Mouse (Mus musculus): ENCODE measurements around the gene Ppp1r1b. TPM values are rescaled to one million over a fixed set of nuclear protein-coding genes. Genes with fewer than 3 reads are reported as not detected.

The Ppp1r1b gene
- polyA plus RNA-seq, 1 experiment from 2014 or later, result 69.7 TPM

DNA sequence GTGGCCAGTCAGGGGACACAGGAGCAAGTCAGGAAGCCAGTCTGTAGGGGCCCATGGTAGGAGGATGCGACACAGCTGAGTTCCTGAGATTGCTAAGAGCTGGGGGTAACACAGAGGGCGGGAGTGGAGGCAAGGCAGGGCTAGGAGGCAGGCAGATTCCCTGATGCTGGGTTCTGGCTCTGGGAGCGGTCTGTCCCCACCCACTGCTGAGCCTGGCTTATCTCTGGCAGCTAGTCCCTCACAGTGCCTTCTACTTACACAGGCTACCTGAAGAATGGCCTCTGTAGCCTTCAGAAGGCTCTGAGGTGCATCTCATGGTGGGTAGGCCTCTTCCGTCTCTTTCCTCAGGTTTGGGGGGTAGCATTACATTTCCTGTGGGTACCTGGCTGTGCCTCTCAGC is 44.4 kb downstream of the Ppp1r1b start:
- H3K27me3 ChIP-seq (replicated peaks; ENCODE audit: control insufficient read depth, insufficient read depth, low read length), result peaks cover 3% of the 10 kb centered on the region
- no peaks in the 10 kb centered on the region for H3K36me3 ChIP-seq (ENCODE audit: control insufficient read depth, insufficient read depth)
- no peak overlapping the region for H3K27ac ChIP-seq (ENCODE audit: low read length)
- H3K4me2 ChIP-seq (ENCODE audit: low read length), result no peak overlapping the region
- no peak overlapping the region for H3K4me3 ChIP-seq (replicated peaks; ENCODE audit: low read length)
- H3K9ac ChIP-seq (replicated peaks; ENCODE audit: low read depth, low read length), result no peak overlapping the region
- ATAC-seq, result no peak
- WGBS, result 56% methylated on average over 4 of the region's 4 CpGs
- H3K9me3 ChIP-seq (ENCODE audit: control insufficient read depth, low read length), result no peaks in the 10 kb centered on the region
- H3K4me1 ChIP-seq (replicated peaks; ENCODE audit: control insufficient read depth, insufficient read depth, low read length), result peaks cover 13% of the 10 kb centered on the region

DNA sequence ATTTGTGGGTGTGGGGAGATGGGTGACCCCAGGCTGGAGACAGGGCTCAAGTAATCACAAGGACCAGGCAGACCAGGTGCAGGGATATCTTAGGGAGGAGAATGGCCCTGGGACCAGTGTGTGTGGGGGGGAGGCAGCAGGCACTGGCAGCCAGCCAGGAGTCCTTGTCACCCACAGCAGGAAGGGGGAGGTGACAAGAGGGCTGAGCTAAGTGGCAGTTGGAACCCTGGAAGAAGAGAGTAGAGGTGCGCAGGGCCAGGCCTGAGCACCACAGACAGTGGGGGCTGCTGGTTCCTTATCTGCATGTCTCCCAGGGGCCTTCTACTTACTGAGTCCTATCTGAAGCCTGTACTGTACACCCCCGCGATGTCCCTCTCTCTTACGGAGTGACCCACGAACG is 45.1 kb downstream of the Ppp1r1b start:
- H3K4me1 ChIP-seq (replicated peaks; ENCODE audit: control insufficient read depth, insufficient read depth, low read length), result peaks cover 13% of the 10 kb centered on the region
- no peak overlapping the region for H3K4me3 ChIP-seq (replicated peaks; ENCODE audit: low read length)
- 71% methylated on average over 6 of the region's 6 CpGs for WGBS
- ATAC-seq, result 0 out of 2 replicates have a peak, but pooled peaks have one; percentile 16
- no peak overlapping the region for H3K4me2 ChIP-seq (ENCODE audit: low read length)
- H3K36me3 ChIP-seq (ENCODE audit: control insufficient read depth, insufficient read depth), result no peaks in the 10 kb centered on the region
- peaks cover 3% of the 10 kb centered on the region for H3K27me3 ChIP-seq (replicated peaks; ENCODE audit: control insufficient read depth, insufficient read depth, low read length)
- no peak overlapping the region for H3K9ac ChIP-seq (replicated peaks; ENCODE audit: low read depth, low read length)
- no peak overlapping the region for H3K27ac ChIP-seq (ENCODE audit: low read length)
- H3K9me3 ChIP-seq (ENCODE audit: control insufficient read depth, low read length), result no peaks in the 10 kb centered on the region

DNA sequence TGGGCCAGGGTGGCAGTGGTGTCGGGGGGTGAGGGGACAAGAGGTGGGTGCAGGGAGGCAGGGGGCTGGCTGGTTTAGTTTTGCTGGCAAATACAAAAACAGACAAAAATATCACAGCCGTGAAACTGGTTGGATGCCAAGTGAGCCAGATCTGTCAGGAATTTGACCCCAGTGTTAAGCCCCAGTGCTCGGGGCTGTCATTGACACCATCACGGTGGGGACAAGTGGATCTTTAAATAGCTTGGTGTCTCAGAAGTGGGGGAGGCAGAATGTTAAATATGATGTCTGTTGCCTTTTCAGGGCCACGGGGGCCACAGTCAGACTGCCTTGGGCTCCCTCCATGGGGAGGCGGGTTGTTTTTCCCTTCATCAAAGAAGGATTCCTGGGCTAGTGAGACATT is 46.1 kb downstream of the Ppp1r1b start:
- no peak for ATAC-seq
- Histone ChIP-seq H3K27ac (ENCODE audit: low read length) (no peak overlapping the region), H3K4me2 (ENCODE audit: low read length) (no peak overlapping the region), H3K9ac (replicated peaks; ENCODE audit: low read depth, low read length) (no peak overlapping the region), H3K4me1 (replicated peaks; ENCODE audit: control insufficient read depth, insufficient read depth, low read length) (peaks cover 13% of the 10 kb centered on the region), H3K27me3 (replicated peaks; ENCODE audit: control insufficient read depth, insufficient read depth, low read length) (peaks cover 3% of the 10 kb centered on the region), H3K36me3 (ENCODE audit: control insufficient read depth, insufficient read depth) (no peaks in the 10 kb centered on the region), H3K4me3 (replicated peaks; ENCODE audit: low read length) (no peak overlapping the region), H3K9me3 (ENCODE audit: control insufficient read depth, low read length) (no peaks in the 10 kb centered on the region)
- 51% methylated on average over 6 of the region's 6 CpGs for WGBS

DNA sequence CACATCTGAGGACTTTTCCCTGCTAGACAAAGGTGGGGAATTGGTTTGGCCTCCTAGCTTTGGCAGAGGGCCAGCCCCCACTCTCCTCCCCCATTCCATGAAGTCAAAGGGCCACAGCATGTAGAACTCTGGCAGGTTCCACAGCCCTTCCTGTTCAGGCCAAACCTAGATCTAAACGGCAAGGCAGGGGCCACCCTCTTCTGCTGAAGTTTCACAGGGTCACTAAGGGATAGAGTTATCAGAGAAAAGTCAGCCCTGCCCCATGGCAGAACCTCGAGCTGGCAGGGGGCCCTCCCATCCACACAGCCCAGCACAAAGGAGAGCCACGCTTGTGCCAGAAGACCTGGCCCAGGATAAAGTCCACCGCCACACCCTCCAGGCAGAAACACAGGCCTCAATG is 46.8 kb downstream of the Ppp1r1b start:
- Histone ChIP-seq H3K4me1 (replicated peaks; ENCODE audit: control insufficient read depth, insufficient read depth, low read length) (peaks cover 16% of the 10 kb centered on the region), H3K9ac (replicated peaks; ENCODE audit: low read depth, low read length) (no peak overlapping the region), H3K27ac (ENCODE audit: low read length) (no peak overlapping the region), H3K27me3 (replicated peaks; ENCODE audit: control insufficient read depth, insufficient read depth, low read length) (peaks cover 3% of the 10 kb centered on the region), H3K4me3 (replicated peaks; ENCODE audit: low read length) (no peak overlapping the region), H3K9me3 (ENCODE audit: control insufficient read depth, low read length) (no peaks in the 10 kb centered on the region), H3K36me3 (ENCODE audit: control insufficient read depth, insufficient read depth) (no peaks in the 10 kb centered on the region), H3K4me2 (ENCODE audit: low read length) (no peak overlapping the region)
- 38% methylated on average over 4 of the region's 4 CpGs for WGBS
- ATAC-seq, result no peak

DNA sequence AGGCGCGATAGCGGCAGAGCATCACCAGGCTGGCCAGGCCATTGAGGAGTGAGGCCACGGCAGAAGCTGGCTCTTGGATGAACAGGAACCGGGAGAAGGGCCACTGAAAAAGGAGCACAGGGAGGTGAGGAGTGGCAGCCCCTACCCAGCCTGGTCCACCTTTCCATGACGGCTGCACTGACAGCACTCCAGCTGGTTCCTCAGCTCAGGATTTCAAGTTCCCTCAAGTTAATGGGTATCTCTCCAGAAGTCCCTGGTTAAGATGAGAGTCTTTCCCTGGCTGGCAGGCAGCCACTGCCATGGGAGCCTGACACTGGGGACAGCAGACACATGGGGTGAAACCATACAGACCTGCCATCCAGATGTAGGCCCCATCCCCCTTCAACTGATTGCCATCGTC is 49.7 kb downstream of the Ppp1r1b start:
- no peak overlapping the region for H3K27ac ChIP-seq (ENCODE audit: low read length)
- H3K9me3 ChIP-seq (ENCODE audit: control insufficient read depth, low read length), result no peaks in the 10 kb centered on the region
- H3K4me3 ChIP-seq (replicated peaks; ENCODE audit: low read length), result no peak overlapping the region
- no peak for ATAC-seq
- H3K36me3 ChIP-seq (ENCODE audit: control insufficient read depth, insufficient read depth), result no peaks in the 10 kb centered on the region
- 95% methylated on average over 7 of the region's 7 CpGs for WGBS
- peaks cover 22% of the 10 kb centered on the region for H3K4me1 ChIP-seq (replicated peaks; ENCODE audit: control insufficient read depth, insufficient read depth, low read length)
- no peak overlapping the region for H3K4me2 ChIP-seq (ENCODE audit: low read length)
- no peaks in the 10 kb centered on the region for H3K27me3 ChIP-seq (replicated peaks; ENCODE audit: control insufficient read depth, insufficient read depth, low read length)
- H3K9ac ChIP-seq (replicated peaks; ENCODE audit: low read depth, low read length), result no peak overlapping the region

DNA sequence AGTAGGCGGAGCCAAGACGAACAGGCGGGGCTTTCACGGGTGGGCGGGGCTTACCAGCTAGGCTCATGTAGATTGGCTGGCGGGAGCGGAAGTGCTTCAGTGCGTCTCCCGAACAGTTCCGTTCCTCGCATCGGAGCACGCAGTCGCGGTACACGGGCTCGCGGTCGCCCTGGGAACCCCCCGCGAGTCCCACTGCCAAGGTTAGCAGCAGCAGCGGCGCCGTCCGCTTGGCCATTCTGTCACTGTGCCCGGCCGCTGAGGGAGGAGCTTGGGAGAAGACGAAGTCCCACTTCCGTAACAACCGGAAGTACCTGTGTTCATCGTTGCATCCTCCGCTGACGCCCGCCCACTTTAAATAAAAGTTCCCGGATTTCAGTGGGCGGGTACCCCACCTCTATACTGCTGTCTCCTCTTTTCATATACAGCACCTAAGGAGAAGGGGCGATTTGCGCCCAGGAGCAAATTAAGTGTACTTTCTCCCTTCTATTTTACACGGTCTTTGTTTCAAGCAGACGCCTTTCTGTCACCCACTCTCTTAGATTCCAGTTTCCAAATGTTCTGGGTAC is 52.0 kb downstream of the Ppp1r1b start, which contains the start of gene Pgap3:
TSS of gene Pgap3 (minus strand) at position 330 of the 566 bp plus-strand sequence.
- WGBS, result under 1% methylated on average over 40 of the region's 40 CpGs
- ATAC-seq, result peak; percentile 94
- Histone ChIP-seq H3K4me2 (ENCODE audit: low read length) (peak within 1 kb of the TSS; percentile 85), H3K9ac (replicated peaks; ENCODE audit: low read depth, low read length) (peak within 1 kb of the TSS; percentile 85), H3K27ac (ENCODE audit: low read length) (peak within 1 kb of the TSS; percentile 97), H3K36me3 (ENCODE audit: control insufficient read depth, insufficient read depth) (no peaks in the 10 kb centered on the region), H3K4me1 (replicated peaks; ENCODE audit: control insufficient read depth, insufficient read depth, low read length) (peaks cover 9% of the 10 kb centered on the region), H3K27me3 (replicated peaks; ENCODE audit: control insufficient read depth, insufficient read depth, low read length) (peaks cover 5% of the 10 kb centered on the region; the same call in 1 of the 2 replicates), H3K9me3 (ENCODE audit: control insufficient read depth, low read length) (no peaks in the 10 kb centered on the region), H3K4me3 (replicated peaks; ENCODE audit: low read length) (peak within 1 kb of the TSS; percentile 86)

DNA sequence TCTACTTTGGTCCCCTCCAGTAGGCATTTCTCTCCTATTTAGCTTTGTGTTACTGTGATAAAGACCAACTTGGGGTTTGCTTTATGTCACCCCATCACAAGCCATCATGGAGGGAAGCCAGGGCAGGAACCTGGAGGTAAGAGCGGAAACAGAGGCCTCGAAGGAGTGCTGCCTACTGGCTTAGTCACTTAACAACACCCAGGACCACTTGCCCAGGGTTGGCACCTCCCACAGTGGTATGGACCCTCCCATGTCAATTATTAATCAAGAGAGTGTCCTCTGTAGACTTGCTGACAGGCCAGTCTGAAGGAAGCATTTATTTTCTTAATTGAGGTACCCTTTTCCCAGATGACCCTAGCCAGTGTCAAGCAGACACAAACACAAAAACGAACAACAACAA is 52.6 kb downstream of the Ppp1r1b start:
- Histone ChIP-seq H3K36me3 (ENCODE audit: control insufficient read depth, insufficient read depth) (no peaks in the 10 kb centered on the region), H3K9ac (replicated peaks; ENCODE audit: low read depth, low read length) (peak overlapping the region; percentile 85), H3K4me3 (replicated peaks; ENCODE audit: low read length) (peak overlapping the region; percentile 86), H3K4me1 (replicated peaks; ENCODE audit: control insufficient read depth, insufficient read depth, low read length) (peaks cover 9% of the 10 kb centered on the region), H3K27me3 (replicated peaks; ENCODE audit: control insufficient read depth, insufficient read depth, low read length) (peaks cover 5% of the 10 kb centered on the region; the same call in 1 of the 2 replicates), H3K9me3 (ENCODE audit: control insufficient read depth, low read length) (no peaks in the 10 kb centered on the region), H3K4me2 (ENCODE audit: low read length) (peak overlapping the region; percentile 85), H3K27ac (ENCODE audit: low read length) (peak overlapping the region; percentile 97)
- ATAC-seq, result no peak
- WGBS, result 65% methylated on average over 3 of the region's 3 CpGs

DNA sequence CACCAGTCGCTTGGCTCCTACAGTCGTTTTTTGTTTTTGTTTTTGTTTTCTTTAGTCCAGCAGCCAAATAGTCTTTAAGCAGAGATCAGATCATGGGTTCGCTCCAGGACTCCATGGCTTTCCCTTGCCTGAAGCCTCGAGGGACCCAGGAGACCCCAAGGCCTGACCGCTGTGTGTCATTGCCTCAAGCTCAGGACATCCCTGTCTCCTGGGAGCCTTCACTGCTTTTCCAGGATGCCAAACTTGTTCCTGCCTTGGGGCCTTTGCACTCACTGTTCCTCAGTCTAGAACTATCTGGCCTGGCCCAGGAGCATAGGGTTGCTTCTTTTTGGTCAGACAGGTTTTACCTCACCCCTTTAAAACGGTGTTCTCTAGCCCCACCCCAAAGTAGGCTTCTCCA is 58.4 kb downstream of the Ppp1r1b start:
- no peak overlapping the region for H3K27ac ChIP-seq (ENCODE audit: low read length)
- peaks cover 8% of the 10 kb centered on the region for H3K27me3 ChIP-seq (replicated peaks; ENCODE audit: control insufficient read depth, insufficient read depth, low read length)
- H3K4me2 ChIP-seq (ENCODE audit: low read length), result no peak overlapping the region
- H3K9me3 ChIP-seq (ENCODE audit: control insufficient read depth, low read length), result no peaks in the 10 kb centered on the region
- H3K4me3 ChIP-seq (replicated peaks; ENCODE audit: low read length), result no peak overlapping the region
- 75% methylated on average over 6 of the region's 6 CpGs for WGBS
- no peak overlapping the region for H3K9ac ChIP-seq (replicated peaks; ENCODE audit: low read depth, low read length)
- no peak for ATAC-seq
- peaks cover 8% of the 10 kb centered on the region for H3K4me1 ChIP-seq (replicated peaks; ENCODE audit: control insufficient read depth, insufficient read depth, low read length)
- H3K36me3 ChIP-seq (ENCODE audit: control insufficient read depth, insufficient read depth), result no peaks in the 10 kb centered on the region

All from forebrain, embryonic 16.5 days (tissue).